Mouse (Mus musculus): ENCODE data around the gene Fam174b. TPM values are rescaled to one million over a fixed set of nuclear protein-coding genes. Genes with fewer than 3 reads are reported as not detected.

Gene Fam174b
- total RNA-seq, 2 experiments from 2014 or later, result 33.5 to 34.9 TPM

DNA sequence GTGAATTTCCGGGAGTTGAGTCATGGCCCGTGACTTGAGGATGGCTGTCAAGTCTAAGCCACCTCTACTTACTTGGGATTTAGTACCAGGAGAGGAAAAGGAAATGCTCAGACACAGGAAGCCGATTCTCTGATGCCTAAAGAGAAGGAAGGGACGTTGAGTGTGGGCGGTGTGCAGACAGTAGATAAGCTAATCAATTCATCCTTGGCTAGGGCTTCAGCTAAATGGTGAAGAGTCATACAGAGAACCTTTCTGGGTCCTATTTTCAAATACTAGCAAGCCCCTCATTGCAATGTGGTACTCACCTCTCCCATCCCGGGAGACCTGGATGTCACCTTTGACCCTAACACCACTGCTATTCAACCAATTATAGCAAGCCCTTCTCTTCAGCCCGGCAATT is 71.3 kb downstream of the Fam174b start:
- no peak for DNase-seq (ENCODE audit: low spot score in 2 of 2)

DNA sequence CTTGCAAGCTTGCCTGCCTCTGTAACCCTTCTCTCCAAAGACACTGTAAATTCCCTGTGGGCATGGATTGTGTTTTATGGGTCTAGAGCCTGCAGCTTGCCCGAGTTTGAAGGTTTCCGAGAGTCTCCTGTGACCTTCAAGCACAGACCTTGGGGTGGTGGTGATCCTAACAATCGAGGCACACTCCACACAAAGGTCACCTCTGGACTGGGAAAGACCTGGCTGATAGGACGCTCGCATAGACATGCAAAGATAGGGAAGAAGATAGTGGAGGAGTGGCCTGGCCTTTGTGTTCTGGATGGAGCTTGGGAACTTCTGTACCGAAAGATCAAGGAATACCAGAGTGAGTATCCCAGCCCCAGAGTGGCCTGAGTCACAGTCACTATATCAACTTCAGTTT is 72.1 kb downstream of the Fam174b start:
- no peak for DNase-seq (ENCODE audit: low spot score in 2 of 2)

DNA sequence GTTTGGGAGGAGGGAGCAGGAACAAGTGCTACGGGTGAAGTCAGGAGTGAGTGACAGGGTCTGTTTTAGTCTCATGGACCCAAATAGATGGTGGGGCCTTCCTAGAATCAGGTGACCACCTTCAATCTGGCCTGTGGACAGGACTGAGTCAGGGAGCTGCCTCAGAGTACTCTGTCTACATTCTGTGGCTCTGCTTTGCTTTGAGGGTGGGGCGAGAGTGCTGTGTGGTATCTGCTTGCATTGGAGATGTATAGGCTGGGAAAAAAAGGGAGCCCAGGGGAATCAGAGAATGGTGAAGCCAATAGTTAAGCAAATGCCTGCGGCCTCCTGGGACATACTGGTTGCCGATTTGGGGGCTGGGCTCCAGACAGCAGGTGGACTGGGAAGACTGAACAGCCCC is 73.8 kb downstream of the Fam174b start:
- no peak for DNase-seq (ENCODE audit: low spot score in 2 of 2)

DNA sequence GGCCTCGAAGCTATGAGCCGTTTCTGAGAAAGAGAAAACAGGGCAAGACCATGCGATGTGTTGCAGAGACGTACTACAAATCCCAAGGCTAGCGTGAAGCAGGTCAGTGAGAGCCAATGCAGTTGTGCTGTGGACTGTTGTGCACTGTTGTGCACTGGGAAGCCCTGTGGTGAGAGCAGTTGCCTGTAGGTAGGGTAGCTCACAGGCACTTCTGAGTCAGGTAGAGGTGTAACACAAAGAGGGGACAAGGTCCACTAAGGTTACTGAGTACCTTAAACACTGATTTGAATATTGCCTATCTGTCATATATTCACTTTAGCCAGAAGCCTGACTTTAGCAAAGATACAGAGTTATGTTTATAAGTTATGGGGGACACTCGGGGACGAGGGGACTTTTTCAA is 74.4 kb downstream of the Fam174b start:
- DNase-seq (ENCODE audit: low spot score in 2 of 2), result no peak

DNA sequence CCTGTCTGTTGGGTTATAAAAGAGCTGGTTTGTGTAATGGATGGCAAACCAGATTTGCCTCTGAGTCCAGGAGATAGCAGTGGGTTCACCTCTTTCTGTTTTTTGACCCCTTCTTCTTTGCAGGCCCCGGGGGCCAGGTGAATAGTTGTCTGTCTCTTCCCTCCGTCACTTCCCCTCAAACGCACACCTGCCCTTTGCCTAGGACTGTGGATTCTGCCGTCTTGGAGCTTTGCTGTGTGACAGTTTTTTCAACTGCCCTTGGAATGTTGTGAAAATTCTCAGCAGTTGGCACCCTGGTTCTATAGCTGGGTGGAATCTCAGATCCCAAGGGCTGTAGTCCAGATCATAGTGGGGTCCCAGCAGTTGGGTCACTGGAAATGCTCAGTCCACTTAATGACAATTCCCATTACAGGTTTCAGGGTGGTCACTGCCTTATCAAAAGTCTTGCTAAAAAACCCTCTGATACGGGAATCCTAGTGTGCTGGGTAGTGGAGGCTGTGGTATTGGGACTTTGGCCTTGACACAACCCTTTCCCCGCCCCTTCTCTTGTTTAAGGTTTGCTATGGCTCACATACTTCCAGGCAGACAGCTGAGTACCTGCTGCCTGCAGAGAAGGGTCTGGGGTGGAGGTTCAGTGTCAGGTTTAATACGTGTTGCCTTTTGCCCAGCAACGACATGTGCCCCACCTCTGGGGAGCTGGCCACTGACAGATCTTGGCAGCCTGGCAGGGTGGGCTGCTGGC is 76.3 kb downstream of the Fam174b start:
- DNase-seq (ENCODE audit: low spot score in 2 of 2), result no peak

DNA sequence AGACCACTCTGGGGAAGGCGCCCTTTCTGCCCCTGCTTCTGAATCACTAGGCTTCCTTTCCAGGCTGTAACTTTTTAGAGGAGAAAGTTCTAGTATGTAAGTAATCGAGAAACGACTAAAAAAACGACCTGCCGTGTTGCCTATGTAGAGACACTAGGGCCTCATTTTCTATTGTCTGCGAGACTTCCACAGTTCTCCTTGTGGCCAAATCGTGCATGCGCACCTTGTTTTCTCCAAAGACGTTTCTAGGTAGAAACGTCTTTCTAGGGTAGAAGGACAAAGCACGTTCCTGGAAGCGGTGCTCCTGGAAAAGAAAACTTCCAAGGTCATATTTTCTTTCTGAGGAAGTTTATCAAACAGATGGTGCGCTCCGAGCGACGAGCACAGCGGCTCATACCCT is 79.3 kb downstream of the Fam174b start:
- no peak for DNase-seq (ENCODE audit: low spot score in 2 of 2)

Small RNA genes within 50 kb of the gene (microRNA-seq; reads per million reads assigned to microRNA genes)
- gene Mir7234, result 0 reads per million in 2 experiments

Other genes starting within 250 kb of the Fam174b start
- gene Chd2, start 198.5 kb upstream of the Fam174b start, total RNA-seq (2021), result 10 to 100 TPM; 50.2 to 57.2 TPM